Mouse (Mus musculus) intestine, embryonic 16.5 days (tissue): ENCODE results near the gene Rnf157. TPM values are rescaled to one million over a fixed set of nuclear protein-coding genes. Genes with fewer than 3 reads are reported as not detected.
A peak's percentile ranks its signal among the peaks of the same experiment; 100 is the strongest.

Experiments used
- ATAC-seq: fragments of 200-750 bp; cut with Nextera tagmentation; 2 replicates; pipeline ENCODE4 v1.8.0; 2017; ENCODE audit warnings: moderate TSS enrichment, moderate library complexity
- H3K27ac ChIP-seq: fragments of 300-500 bp; sonication (generic); 2 replicates; pipeline ENCODE4 v1.5.1; 2014; ENCODE audit warnings: mild to moderate bottlenecking, low read length
- H3K27me3 ChIP-seq: fragments of 300-500 bp; sonication (generic); replicated peaks from 2 replicates; pipeline ENCODE4 v1.6.1; 2014; ENCODE audit warnings: low read length, control low read depth, mixed read lengths; ENCODE audit not compliant: control insufficient read depth, insufficient read depth
- H3K36me3 ChIP-seq: fragments of 300-500 bp; sonication (generic); 2 replicates; pipeline ENCODE4 v1.6.1; 2014; ENCODE audit warnings: low read length, control low read depth; ENCODE audit not compliant: control insufficient read depth, insufficient read depth
- H3K4me1 ChIP-seq: fragments of 300-500 bp; sonication (generic); 2 replicates; pipeline ENCODE4 v1.6.1; 2014; ENCODE audit warnings: low read length, control low read depth, mixed read lengths; ENCODE audit not compliant: control insufficient read depth, insufficient read depth
- H3K4me2 ChIP-seq: fragments of 300-500 bp; sonication (generic); 2 replicates; pipeline ENCODE4 v1.6.1; 2014; ENCODE audit warnings: low read depth, low read length, control low read depth
- H3K4me3 ChIP-seq: fragments of 300-500 bp; sonication (generic); 2 replicates; pipeline ENCODE4 v1.5.1; 2014; ENCODE audit warnings: mild to moderate bottlenecking, low read length
- H3K9ac ChIP-seq: fragments of 300-500 bp; sonication (generic); 2 replicates; pipeline ENCODE4 v1.6.1; 2014; ENCODE audit warnings: low read depth, low read length
- H3K9me3 ChIP-seq: fragments of 300-500 bp; sonication (generic); 2 replicates; pipeline ENCODE4 v1.6.1; 2016; ENCODE audit warnings: low read length, control low read depth; ENCODE audit not compliant: control insufficient read depth
- WGBS: fragments of 180-500 bp; shearing (Covaris S2); extraction: QIAGEN DNeasy Blood & Tissue Kit; methylation state at CpG from one replicate; pipeline ENCODE4 v1.1.7; 2014; 5-methylcytosine and 5-hydroxymethylcytosine counted together
- polyA plus RNA-seq: library from polyadenylated mRNA; unstranded; fragments of >200 nt; fragmentation: Nextera tagmentation; extraction: Ambion mirVana; gene quantifications from 2 replicates; pipeline ENCODE4 v1.2.1, GENCODE M21; 2015

Gene Rnf157
- 4.4 and 5.2 TPM in 2 replicates for polyA plus RNA-seq

DNA sequence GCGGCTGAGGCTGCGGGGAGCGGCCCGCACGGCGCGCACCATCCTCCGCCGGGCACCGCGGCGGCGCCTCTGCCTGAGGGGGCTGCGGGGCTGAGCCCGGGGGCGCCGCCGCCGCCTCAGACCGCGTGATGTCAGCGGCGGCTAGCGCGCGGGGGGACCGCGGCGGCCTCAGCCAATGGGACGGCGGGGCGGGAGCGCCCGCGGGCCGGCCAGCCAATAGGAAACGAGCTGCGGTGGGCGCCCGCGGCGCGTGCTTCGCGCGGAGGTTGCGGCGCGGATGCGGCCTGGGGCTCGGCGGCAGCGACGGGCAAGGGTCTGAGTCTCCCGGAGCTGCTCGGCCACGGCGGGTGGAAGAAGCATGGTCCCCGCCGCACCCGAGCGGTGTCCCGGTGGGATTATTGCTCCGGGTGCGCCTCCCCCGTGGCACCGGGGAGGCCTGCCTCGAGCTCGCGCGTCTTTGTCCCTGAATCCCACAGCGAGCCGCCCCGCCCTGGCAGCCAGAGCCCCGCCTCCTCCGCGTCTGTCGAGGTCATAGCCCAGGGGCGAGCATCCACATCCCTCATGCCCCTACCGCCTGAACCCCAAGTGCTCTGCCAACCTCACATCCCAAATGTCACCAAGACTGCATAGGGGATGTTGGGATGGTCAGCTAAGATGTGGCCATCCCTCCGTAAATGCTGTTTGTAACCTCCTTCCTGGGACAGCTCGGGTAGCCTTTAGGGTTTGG is at the start of gene Rnf157:
Gene Rnf157 (minus strand): TSS at position 129 of the 727 bp plus-strand sequence.
- H3K4me1 ChIP-seq = peaks cover 19% of the 10 kb centered on the region
- H3K27ac ChIP-seq = peak within 1 kb of the TSS; percentile 65
- H3K9me3 ChIP-seq = no peaks in the 10 kb centered on the region
- ATAC-seq = peak; percentile 90
- H3K4me3 ChIP-seq = peak within 1 kb of the TSS; percentile 77
- no peaks in the 10 kb centered on the region for H3K27me3 ChIP-seq
- H3K4me2 ChIP-seq = peak within 1 kb of the TSS; percentile 99
- no peaks in the 10 kb centered on the region for H3K36me3 ChIP-seq
- 2% methylated on average over 78 of the region's 82 CpGs for WGBS
- H3K9ac ChIP-seq = peak within 1 kb of the TSS; percentile 89

DNA sequence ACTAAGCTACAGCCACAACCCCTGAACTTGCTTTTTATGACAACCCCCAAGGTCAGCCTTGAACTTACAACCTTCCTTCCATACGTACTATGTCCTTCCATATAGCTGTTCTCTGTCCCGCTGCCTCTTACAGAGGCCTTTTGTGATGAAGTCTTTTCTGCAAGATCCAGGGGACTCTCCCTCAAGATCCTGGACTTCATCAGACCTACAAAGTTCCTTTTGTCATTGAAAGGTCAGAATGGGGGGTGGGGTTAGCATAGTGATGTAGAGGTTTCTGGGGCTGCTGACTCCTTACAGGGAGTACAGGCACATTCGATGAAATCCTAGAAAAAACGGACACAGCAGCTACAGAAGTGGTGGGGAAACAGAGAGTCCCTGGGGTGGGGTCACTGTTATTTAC is 47.0 kb upstream of the Rnf157 start:
- no peak overlapping the region for H3K4me3 ChIP-seq
- no peaks in the 10 kb centered on the region for H3K9me3 ChIP-seq
- no peaks in the 10 kb centered on the region for H3K36me3 ChIP-seq
- no peak overlapping the region for H3K27ac ChIP-seq
- H3K9ac ChIP-seq = no peak overlapping the region
- no peaks in the 10 kb centered on the region for H3K4me1 ChIP-seq
- no peaks in the 10 kb centered on the region for H3K27me3 ChIP-seq
- H3K4me2 ChIP-seq = no peak overlapping the region
- ATAC-seq = no peak
- WGBS = 63% methylated on average over 4 of the region's 4 CpGs

DNA sequence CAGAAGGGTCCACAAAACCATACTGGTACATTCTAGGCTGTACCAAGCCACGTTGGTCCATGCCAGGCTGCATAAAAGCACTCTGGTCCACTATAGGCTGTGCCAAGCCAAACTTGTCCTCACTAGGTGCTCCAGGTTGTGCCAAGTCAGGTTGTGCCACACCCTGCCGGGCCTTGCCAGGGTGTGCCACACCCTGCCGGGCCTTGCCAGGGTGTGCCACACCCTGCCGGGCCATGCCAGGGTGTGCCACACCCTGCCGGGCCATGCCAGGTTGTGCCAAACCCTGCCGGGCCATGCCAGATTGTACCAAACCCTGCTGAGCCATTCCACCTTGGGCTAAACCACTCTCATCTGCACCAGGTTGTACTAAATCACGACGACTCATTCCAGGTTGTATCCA is 43.4 kb upstream of the Rnf157 start:
- Histone ChIP-seq H3K36me3 (no peaks in the 10 kb centered on the region), H3K27ac (no peak overlapping the region), H3K4me2 (no peak overlapping the region), H3K27me3 (no peaks in the 10 kb centered on the region), H3K4me3 (no peak overlapping the region), H3K4me1 (no peaks in the 10 kb centered on the region), H3K9me3 (no peaks in the 10 kb centered on the region), H3K9ac (no peak overlapping the region)
- ATAC-seq = no peak
- WGBS = 87% methylated on average over 8 of the region's 8 CpGs

DNA sequence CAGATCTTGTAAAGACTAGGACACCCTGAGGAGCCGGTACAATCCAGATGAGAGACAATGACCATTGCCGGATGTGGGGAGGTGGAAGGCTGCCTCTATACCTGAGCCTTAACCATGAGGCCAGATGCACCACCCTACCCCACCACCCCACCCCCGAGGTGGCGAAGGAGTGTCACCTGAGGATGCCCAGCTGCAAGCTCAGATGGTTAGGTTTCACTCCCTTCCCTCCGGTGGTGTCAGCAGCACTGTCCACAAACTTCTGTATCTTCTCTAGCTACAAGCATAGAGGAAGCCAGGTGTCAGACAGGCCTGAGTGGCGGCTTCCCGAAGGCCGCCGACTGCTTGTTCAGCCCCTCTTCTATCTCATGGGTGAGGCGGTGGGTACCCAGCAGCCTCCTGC is 41.1 kb upstream of the Rnf157 start:
- H3K4me2 ChIP-seq = no peak overlapping the region
- H3K9ac ChIP-seq = no peak overlapping the region
- H3K27me3 ChIP-seq = no peaks in the 10 kb centered on the region
- 88% methylated on average over 10 of the region's 10 CpGs for WGBS
- no peak for ATAC-seq
- H3K9me3 ChIP-seq = no peaks in the 10 kb centered on the region
- H3K36me3 ChIP-seq = no peaks in the 10 kb centered on the region
- no peaks in the 10 kb centered on the region for H3K4me1 ChIP-seq
- no peak overlapping the region for H3K4me3 ChIP-seq
- no peak overlapping the region for H3K27ac ChIP-seq

DNA sequence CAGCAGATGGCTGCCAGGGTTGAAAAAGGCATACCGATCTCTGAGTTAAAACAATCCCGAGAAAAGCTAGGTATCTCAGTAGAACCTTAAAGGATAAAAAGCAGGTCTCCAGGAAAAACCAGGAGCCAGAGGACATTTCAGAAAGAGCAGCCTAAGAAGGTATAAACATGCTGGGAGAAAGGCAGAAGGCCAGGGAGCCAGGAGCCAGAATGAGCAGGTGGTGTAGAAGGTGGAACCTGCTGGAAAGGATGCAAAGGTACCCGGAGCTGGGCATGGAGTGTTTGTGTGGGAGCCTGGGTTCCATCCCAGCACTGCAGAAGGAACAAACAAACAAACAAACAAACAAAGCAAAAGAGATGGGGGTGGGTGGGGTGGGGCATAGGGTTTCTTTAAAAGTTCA is 36.5 kb upstream of the Rnf157 start:
- no peaks in the 10 kb centered on the region for H3K9me3 ChIP-seq
- no peak for ATAC-seq
- H3K9ac ChIP-seq = no peak overlapping the region; the same call in 1 of the 2 replicates
- no peak overlapping the region for H3K4me3 ChIP-seq
- H3K27me3 ChIP-seq = no peaks in the 10 kb centered on the region; the same call in 1 of the 2 replicates
- peaks cover 9% of the 10 kb centered on the region; the same call in 1 of the 2 replicates for H3K4me1 ChIP-seq
- H3K36me3 ChIP-seq = no peaks in the 10 kb centered on the region
- H3K4me2 ChIP-seq = no peak overlapping the region
- no peak overlapping the region for H3K27ac ChIP-seq
- WGBS = 100% methylated on average over 3 of the region's 3 CpGs

DNA sequence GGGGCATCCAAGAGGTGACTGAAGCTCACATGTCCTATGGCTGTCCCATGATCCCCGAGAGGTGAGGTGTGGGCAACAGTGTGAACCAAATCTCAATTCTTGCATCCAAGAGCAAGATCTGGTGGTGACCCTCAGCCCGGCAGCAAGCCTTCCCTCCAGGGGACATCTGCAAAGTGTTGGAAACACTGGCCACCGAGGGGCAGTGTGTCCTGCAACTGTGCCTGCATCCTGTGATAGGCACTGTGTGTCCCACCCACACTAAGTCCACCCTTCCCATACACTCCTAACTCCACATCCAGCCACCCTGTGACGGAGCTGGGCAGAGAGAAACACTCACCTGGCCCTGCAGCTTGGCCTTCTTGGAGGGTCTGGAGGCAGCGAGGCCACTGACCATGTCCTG is 35.0 kb upstream of the Rnf157 start:
- Histone ChIP-seq H3K4me3 (no peak overlapping the region), H3K27me3 (no peaks in the 10 kb centered on the region; the same call in 1 of the 2 replicates), H3K4me1 (peaks cover 9% of the 10 kb centered on the region; the same call in 1 of the 2 replicates), H3K36me3 (no peaks in the 10 kb centered on the region), H3K9me3 (no peaks in the 10 kb centered on the region), H3K27ac (no peak overlapping the region), H3K9ac (no peak overlapping the region), H3K4me2 (no peak overlapping the region)
- WGBS = 71% methylated on average over 5 of the region's 5 CpGs
- ATAC-seq = no peak

DNA sequence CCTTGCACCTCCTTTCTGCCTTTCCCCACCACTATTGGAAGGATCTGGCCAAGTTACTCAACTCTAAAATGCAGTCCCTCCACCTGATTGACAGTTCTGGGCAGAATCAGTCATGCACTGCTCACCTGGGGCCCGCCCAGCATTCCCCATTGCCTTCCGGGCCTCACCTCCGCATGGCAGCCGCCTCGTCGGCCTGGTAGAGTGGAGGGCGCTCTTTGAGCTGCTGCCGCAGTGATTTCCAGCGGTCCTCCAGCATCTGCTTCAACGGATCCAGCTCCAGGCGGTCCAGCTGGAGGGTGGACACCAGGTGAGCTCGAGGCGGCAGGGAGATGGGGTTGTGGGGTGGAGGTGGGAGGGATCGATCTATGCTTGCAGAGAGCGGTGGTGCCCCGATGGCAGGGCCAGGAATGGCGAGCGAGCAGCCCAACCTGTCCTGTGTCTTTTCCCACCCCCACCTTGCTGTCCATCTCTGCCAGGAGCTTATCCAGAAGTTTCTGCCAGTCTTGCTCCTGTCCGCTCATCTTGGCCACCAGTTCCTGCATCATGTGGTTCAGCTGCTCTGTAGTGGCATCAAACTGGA is 33.6 kb upstream of the Rnf157 start:
- no peaks in the 10 kb centered on the region for H3K9me3 ChIP-seq

DNA sequence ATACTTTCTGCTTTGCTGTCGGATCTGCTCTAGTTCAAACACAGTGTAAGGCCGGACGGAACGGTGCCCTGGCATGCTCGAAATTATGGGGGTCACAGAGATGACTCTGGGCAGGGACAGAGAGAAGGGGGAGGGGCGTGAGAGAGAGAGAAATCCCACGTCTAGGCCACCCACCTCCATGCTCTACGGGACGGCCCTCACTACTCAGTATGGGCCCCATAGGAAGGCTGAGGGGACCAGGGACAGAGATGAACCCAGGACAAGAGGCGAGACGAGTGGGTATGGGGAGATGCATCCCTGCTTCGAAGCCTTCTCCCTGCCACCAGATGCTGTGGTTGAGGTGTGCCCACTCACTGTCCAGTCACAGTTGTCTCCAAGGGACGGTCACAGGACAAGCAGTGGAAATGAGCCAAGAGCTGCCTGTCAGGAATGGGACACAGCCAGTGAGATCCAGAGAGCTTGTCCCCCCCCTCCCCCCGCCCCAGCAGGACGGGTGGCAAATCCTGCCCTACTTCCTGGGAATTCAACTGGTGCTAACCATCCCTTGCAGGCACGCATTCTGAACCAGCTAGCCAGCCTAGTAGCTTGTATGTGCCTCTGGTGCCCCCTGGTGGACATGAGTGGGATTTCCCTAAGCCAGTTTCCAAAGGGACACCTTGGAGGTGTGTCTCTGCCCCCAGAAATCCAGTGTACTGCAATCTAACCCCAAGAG is 32.9 kb upstream of the Rnf157 start:
- Histone ChIP-seq H3K4me2 (peak overlapping the region; percentile 41), H3K4me3 (peak overlapping the region; percentile 18; the same call in 1 of the 2 replicates), H3K27ac (no peak overlapping the region), H3K4me1 (peaks cover 9% of the 10 kb centered on the region; the same call in 1 of the 2 replicates), H3K36me3 (no peaks in the 10 kb centered on the region), H3K9me3 (no peaks in the 10 kb centered on the region), H3K27me3 (no peaks in the 10 kb centered on the region; the same call in 1 of the 2 replicates), H3K9ac (0 out of 2 replicates have a peak overlapping the region, but pooled peaks have one; percentile 54)
- ATAC-seq = peak; percentile 79
- WGBS = 29% methylated on average over 16 of the region's 16 CpGs

More for the DNA sequence above, 33.6 kb upstream of the Rnf157 start:
- Histone ChIP-seq H3K4me2 (peak overlapping the region; percentile 41), H3K36me3 (no peaks in the 10 kb centered on the region), H3K27ac (no peak overlapping the region), H3K27me3 (no peaks in the 10 kb centered on the region; the same call in 1 of the 2 replicates), H3K4me3 (peak overlapping the region; percentile 18), H3K9ac (peak overlapping the region; percentile 54), H3K4me1 (peaks cover 9% of the 10 kb centered on the region; the same call in 1 of the 2 replicates)
- ATAC-seq = peak; percentile 63
- 17% methylated on average over 19 of the region's 19 CpGs for WGBS

DNA sequence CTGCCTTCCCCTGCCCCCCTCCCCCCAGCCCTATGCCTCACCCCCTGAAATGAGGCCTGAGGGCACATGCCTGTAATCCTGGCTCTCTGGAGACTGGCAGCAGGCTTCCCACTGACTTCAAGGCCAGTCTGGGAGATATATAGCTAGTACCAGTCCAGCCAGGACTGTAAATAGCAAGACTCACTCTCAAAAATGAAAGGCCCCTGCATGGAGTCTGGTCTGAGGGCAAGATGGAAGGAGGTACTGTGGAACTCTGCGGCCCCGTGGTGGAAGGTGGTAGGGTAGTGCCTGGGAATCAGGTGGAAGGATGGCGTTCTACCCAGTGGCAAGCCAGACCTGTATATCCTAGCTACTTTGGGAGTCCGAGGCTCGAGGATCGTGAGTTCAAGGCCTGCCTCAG is 31.1 kb upstream of the Rnf157 start:
- no peaks in the 10 kb centered on the region for H3K36me3 ChIP-seq
- no peaks in the 10 kb centered on the region for H3K9me3 ChIP-seq
- ATAC-seq = no peak
- H3K4me2 ChIP-seq = no peak overlapping the region
- peak overlapping the region; percentile 37; the same call in 1 of the 2 replicates for H3K9ac ChIP-seq
- no peaks in the 10 kb centered on the region; the same call in 1 of the 2 replicates for H3K27me3 ChIP-seq
- no peak overlapping the region for H3K4me3 ChIP-seq
- 96% methylated on average over 6 of the region's 6 CpGs for WGBS
- H3K4me1 ChIP-seq = peaks cover 9% of the 10 kb centered on the region; the same call in 1 of the 2 replicates
- no peak overlapping the region for H3K27ac ChIP-seq
